Mouse (Mus musculus): Measurements from ENCODE around the gene Acp2. TPM values are rescaled to one million over a fixed set of nuclear protein-coding genes. Genes with fewer than 3 reads are reported as not detected.
"Not testable (repeated sequence)": the region's sequence is repeated elsewhere in the genome, so short reads cannot be mapped to it uniquely, and the experiment has no call there.

Acp2 gene
- polyA plus RNA-seq, 1 experiment from 2014 or later = 11.3 TPM

DNA sequence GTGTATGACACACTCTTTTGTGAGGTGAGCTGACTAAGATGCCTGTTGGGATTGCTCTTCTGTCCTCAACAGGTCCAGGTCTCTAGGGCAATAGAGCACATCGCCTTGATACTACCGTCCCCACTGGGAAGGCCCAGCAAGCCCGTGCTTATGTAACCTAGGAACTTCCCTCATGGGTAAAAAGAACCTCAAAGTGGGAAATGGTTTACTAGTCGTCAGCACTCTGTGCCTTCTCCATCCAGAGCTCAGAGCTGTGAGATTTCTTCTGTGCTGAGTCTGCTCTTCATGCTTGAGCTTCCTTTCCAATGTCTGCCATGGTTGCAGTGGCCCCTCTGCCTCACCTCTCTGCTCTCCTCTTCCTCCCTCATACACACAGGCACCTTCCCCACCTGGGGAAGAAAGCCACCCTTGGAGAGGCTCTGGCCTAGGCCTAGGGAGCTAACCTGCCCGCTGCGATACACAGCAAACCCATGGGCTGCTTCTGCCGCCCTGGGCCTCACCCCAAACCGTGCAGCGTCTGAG, 3.6 kb downstream of the Acp2 start:
- peak overlapping the region; percentile 29 for H3K27ac ChIP-seq (ENCODE audit: low read length)
- peaks cover 11% of the 10 kb centered on the region for H3K36me3 ChIP-seq (ENCODE audit: control insufficient read depth, insufficient read depth)
- peaks cover 11% of the 10 kb centered on the region for H3K4me1 ChIP-seq (ENCODE audit: control insufficient read depth, low read depth, low read length)
- ATAC-seq (ENCODE audit: low read depth) = no peak
- no peak overlapping the region for H3K9ac ChIP-seq (ENCODE audit: low read depth, low read length)
- H3K27me3 ChIP-seq (ENCODE audit: control insufficient read depth, insufficient read depth, low read depth, low read length) = no peaks in the 10 kb centered on the region
- H3K9me3 ChIP-seq (replicated peaks; ENCODE audit: control insufficient read depth, low read length) = no peaks in the 10 kb centered on the region
- WGBS (ENCODE audit: insufficient replicate concordance) = 59% methylated on average over 9 of the region's 9 CpGs
- H3K4me2 ChIP-seq (ENCODE audit: low read depth, low read length) = no peak overlapping the region
- H3K4me3 ChIP-seq (ENCODE audit: low read depth, low read length) = no peak overlapping the region

DNA sequence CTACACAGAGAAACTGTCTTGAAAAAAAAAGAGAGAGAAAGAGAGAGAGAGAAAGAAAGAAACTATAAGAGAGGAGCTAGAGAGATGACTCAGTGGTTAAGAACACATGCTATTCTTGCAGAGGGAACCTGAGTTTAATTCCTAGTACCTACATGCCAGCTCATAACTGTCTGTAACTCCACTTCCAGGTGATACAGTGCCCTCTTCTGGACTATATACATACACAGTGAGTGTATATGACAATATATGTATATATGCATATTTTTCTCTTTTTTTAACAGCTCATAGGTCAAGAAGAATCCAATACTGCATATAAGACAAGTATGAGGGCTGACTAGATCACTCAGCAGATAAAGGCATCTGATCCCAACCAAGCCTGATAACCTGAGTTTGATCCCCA, 10.6 kb downstream of the Acp2 start:
- no peaks in the 10 kb centered on the region for H3K9me3 ChIP-seq (replicated peaks; ENCODE audit: control insufficient read depth, low read length)
- H3K4me3 ChIP-seq (ENCODE audit: low read depth, low read length) = no peak overlapping the region
- peaks cover 5% of the 10 kb centered on the region for H3K36me3 ChIP-seq (ENCODE audit: control insufficient read depth, insufficient read depth)
- no peaks in the 10 kb centered on the region for H3K4me1 ChIP-seq (ENCODE audit: control insufficient read depth, low read depth, low read length)
- H3K27ac ChIP-seq (ENCODE audit: low read length) = no peak overlapping the region
- H3K27me3 ChIP-seq (ENCODE audit: control insufficient read depth, insufficient read depth, low read depth, low read length) = no peaks in the 10 kb centered on the region
- no peak overlapping the region for H3K9ac ChIP-seq (ENCODE audit: low read depth, low read length)
- no peak for ATAC-seq (ENCODE audit: low read depth)
- no peak overlapping the region for H3K4me2 ChIP-seq (ENCODE audit: low read depth, low read length)

DNA sequence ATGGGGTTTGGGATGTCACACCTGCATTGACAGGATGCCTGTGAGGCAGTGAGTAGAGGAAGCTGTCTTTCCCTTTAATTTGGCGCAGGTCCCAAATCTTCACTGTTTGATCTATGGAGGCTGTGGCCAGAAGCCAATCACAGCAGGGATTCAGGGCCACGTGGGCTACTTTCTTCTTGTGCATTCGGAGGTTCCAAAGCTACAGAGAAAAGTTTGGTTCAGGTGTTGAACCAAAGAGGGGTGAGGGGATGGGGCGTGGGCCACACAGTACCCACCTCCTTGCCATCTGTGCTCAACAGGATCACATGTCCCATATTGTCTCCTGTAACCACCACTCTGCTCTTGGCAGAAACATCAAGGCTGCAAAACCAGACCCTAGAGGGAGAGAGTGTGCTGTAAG, 14.3 kb downstream of the Acp2 start:
- H3K9me3 ChIP-seq (replicated peaks; ENCODE audit: control insufficient read depth, low read length) = no peaks in the 10 kb centered on the region
- no peak overlapping the region for H3K9ac ChIP-seq (ENCODE audit: low read depth, low read length)
- WGBS (ENCODE audit: insufficient replicate concordance) = 62% methylated on average over 4 of the region's 4 CpGs
- no peak overlapping the region for H3K4me3 ChIP-seq (ENCODE audit: low read depth, low read length)
- no peak overlapping the region for H3K27ac ChIP-seq (ENCODE audit: low read length)
- H3K4me2 ChIP-seq (ENCODE audit: low read depth, low read length) = no peak overlapping the region
- ATAC-seq (ENCODE audit: low read depth) = peak; percentile 35; the same call in 1 of the 2 replicates
- H3K4me1 ChIP-seq (ENCODE audit: control insufficient read depth, low read depth, low read length) = no peaks in the 10 kb centered on the region
- H3K36me3 ChIP-seq (ENCODE audit: control insufficient read depth, insufficient read depth) = peaks cover 3% of the 10 kb centered on the region; the same call in 1 of the 2 replicates
- H3K27me3 ChIP-seq (ENCODE audit: control insufficient read depth, insufficient read depth, low read depth, low read length) = no peaks in the 10 kb centered on the region

- Histone ChIP-seq H3K4me2 (ENCODE audit: low read depth, low read length) (no peak overlapping the region), H3K36me3 (ENCODE audit: control insufficient read depth, insufficient read depth) (no peaks in the 10 kb centered on the region), H3K4me1 (ENCODE audit: control insufficient read depth, low read depth, low read length) (no peaks in the 10 kb centered on the region), H3K27ac (ENCODE audit: low read length) (no peak overlapping the region), H3K4me3 (ENCODE audit: low read depth, low read length) (no peak overlapping the region), H3K9me3 (replicated peaks; ENCODE audit: control insufficient read depth, low read length) (no peaks in the 10 kb centered on the region), H3K9ac (ENCODE audit: low read depth, low read length) (no peak overlapping the region), H3K27me3 (ENCODE audit: control insufficient read depth, insufficient read depth, low read depth, low read length) (no peaks in the 10 kb centered on the region)
- 89% methylated on average over 3 of the region's 3 CpGs for WGBS (ENCODE audit: insufficient replicate concordance)
- no peak for ATAC-seq (ENCODE audit: low read depth)
These were observed 17.8 kb downstream of the Acp2 start for GRCm38 (mm10) chr2:91220501-91220900.

GRCm38 (mm10) chr2:91223614-91224013, 20.9 kb downstream of the Acp2 start:
- H3K9ac ChIP-seq (ENCODE audit: low read depth, low read length) = no peak overlapping the region
- no peaks in the 10 kb centered on the region for H3K9me3 ChIP-seq (replicated peaks; ENCODE audit: control insufficient read depth, low read length)
- no peak overlapping the region for H3K4me2 ChIP-seq (ENCODE audit: low read depth, low read length)
- ATAC-seq (ENCODE audit: low read depth) = no peak
- H3K27me3 ChIP-seq (ENCODE audit: control insufficient read depth, insufficient read depth, low read depth, low read length) = no peaks in the 10 kb centered on the region
- no peak overlapping the region for H3K27ac ChIP-seq (ENCODE audit: low read length)
- H3K36me3 ChIP-seq (ENCODE audit: control insufficient read depth, insufficient read depth) = no peaks in the 10 kb centered on the region
- H3K4me1 ChIP-seq (ENCODE audit: control insufficient read depth, low read depth, low read length) = no peaks in the 10 kb centered on the region
- WGBS (ENCODE audit: insufficient replicate concordance) = 74% methylated on average over 2 of the region's 2 CpGs
- no peak overlapping the region for H3K4me3 ChIP-seq (ENCODE audit: low read depth, low read length)

DNA sequence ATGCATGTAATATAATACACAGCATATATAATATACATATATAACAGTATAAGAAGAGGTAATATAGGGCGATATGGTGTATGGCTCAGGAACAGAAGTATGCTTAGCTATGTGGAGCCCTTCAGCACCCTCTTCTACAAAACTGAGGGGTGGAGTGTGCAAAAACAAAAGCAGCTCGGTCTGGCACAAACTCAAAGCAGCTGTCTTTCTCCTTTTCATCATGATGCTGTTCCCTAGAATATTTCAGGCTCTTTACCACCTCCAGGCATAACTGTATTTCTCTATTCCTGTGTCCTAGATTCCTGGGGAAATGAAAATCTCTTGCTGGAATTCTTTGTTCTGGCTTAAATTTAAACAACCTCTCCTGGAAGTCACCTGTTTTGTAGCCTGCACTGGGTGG, 27.1 kb downstream of the Acp2 start:
- no peak for ATAC-seq (ENCODE audit: low read depth)
- Histone ChIP-seq H3K4me1 (ENCODE audit: control insufficient read depth, low read depth, low read length) (no peaks in the 10 kb centered on the region), H3K36me3 (ENCODE audit: control insufficient read depth, insufficient read depth) (no peaks in the 10 kb centered on the region; the same call in 1 of the 2 replicates), H3K27me3 (ENCODE audit: control insufficient read depth, insufficient read depth, low read depth, low read length) (no peaks in the 10 kb centered on the region), H3K9ac (ENCODE audit: low read depth, low read length) (no peak overlapping the region), H3K9me3 (replicated peaks; ENCODE audit: control insufficient read depth, low read length) (no peaks in the 10 kb centered on the region), H3K4me2 (ENCODE audit: low read depth, low read length) (no peak overlapping the region), H3K27ac (ENCODE audit: low read length) (no peak overlapping the region), H3K4me3 (ENCODE audit: low read depth, low read length) (no peak overlapping the region)
- 65% methylated on average over 2 of the region's 2 CpGs for WGBS (ENCODE audit: insufficient replicate concordance)

- H3K27me3 ChIP-seq (ENCODE audit: control insufficient read depth, insufficient read depth, low read depth, low read length) = no peaks in the 10 kb centered on the region
- peaks cover 10% of the 10 kb centered on the region for H3K4me1 ChIP-seq (ENCODE audit: control insufficient read depth, low read depth, low read length)
- peak; percentile 99 for ATAC-seq (ENCODE audit: low read depth)
- no peaks in the 10 kb centered on the region for H3K9me3 ChIP-seq (replicated peaks; ENCODE audit: control insufficient read depth, low read length)
- WGBS (ENCODE audit: insufficient replicate concordance) = under 1% methylated on average over 48 of the region's 48 CpGs
- H3K4me3 ChIP-seq (ENCODE audit: low read depth, low read length) = peak within 1 kb of the TSS; percentile 72
- H3K9ac ChIP-seq (ENCODE audit: low read depth, low read length) = peak within 1 kb of the TSS; percentile 77
- peak within 1 kb of the TSS; percentile 99 for H3K4me2 ChIP-seq (ENCODE audit: low read depth, low read length)
- H3K36me3 ChIP-seq (ENCODE audit: control insufficient read depth, insufficient read depth) = no peaks in the 10 kb centered on the region; the same call in 1 of the 2 replicates
- peak within 1 kb of the TSS; percentile 95 for H3K27ac ChIP-seq (ENCODE audit: low read length)
These were observed 34.2 kb downstream of the Acp2 start, which contains the start of gene Ddb2 for GRCm38 (mm10) chr2:91236601-91237510. TSS of gene Ddb2 (minus strand) at chr2:91236982.

DNA sequence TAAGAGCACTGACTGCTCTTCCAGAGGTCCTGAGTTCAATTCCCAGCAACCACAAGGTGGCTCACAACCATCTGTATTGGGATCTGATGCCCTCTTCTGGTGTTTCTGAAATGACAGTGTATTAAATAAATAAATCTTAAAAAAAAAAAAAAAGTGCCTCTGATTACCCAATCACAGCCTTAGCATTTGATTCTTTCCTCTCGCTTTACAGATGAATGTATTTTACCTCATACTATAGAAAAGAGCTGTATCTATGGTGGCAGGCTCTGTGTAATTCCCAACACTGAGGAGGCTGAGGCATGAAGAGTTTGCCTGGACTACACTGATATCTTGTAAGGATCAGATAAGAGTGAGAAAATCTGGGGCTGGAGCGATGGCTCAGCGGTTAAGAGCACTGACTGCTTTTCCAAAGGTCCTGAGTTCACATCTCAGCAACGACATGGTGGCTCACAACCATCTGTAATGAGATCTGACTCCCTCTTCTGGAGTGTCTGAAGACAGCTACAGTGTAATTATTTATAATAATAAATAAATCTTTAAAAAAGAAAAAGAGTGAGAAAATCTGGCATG, 34.9 kb downstream of the Acp2 start:
- peak overlapping the region; percentile 95 for H3K27ac ChIP-seq (ENCODE audit: low read length)
- H3K4me1 ChIP-seq (ENCODE audit: control insufficient read depth, low read depth, low read length) = peaks cover 15% of the 10 kb centered on the region
- WGBS (ENCODE audit: insufficient replicate concordance) = 7% methylated on average over 4 of the region's 4 CpGs
- H3K27me3 ChIP-seq (ENCODE audit: control insufficient read depth, insufficient read depth, low read depth, low read length); H3K36me3 ChIP-seq (ENCODE audit: control insufficient read depth, insufficient read depth); H3K9me3 ChIP-seq (replicated peaks; ENCODE audit: control insufficient read depth, low read length): not testable (repeated sequence)
- peak overlapping the region; percentile 72 for H3K4me3 ChIP-seq (ENCODE audit: low read depth, low read length)
- peak; percentile 7; the same call in 1 of the 2 replicates for ATAC-seq (ENCODE audit: low read depth)
- H3K4me2 ChIP-seq (ENCODE audit: low read depth, low read length) = peak overlapping the region; percentile 99
- H3K9ac ChIP-seq (ENCODE audit: low read depth, low read length) = peak overlapping the region; percentile 77

DNA sequence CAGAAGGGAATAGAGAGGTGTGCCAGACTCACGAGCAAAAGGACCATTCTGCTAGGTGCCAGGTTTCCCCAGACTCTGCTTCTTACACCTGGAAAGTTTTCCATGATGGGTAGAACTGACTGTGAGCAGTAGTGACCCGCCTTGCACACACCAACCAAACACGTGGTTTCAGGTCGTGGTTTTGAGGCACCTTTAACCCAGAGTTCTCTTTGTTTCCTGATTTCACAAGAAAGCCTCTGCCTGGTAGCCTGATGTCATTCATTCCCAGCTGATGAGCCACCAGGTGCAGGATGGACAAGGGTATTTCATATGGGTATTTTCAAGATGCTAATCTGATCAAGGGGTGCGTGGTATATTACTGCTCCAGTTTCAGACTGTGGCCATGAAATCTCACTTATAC, 39.9 kb downstream of the Acp2 start:
- Histone ChIP-seq H3K9ac (ENCODE audit: low read depth, low read length) (no peak overlapping the region), H3K9me3 (replicated peaks; ENCODE audit: control insufficient read depth, low read length) (no peaks in the 10 kb centered on the region), H3K27ac (ENCODE audit: low read length) (peak overlapping the region; percentile 12; the same call in 1 of the 2 replicates), H3K4me2 (ENCODE audit: low read depth, low read length) (no peak overlapping the region), H3K36me3 (ENCODE audit: control insufficient read depth, insufficient read depth) (no peaks in the 10 kb centered on the region), H3K4me1 (ENCODE audit: control insufficient read depth, low read depth, low read length) (peaks cover 29% of the 10 kb centered on the region), H3K27me3 (ENCODE audit: control insufficient read depth, insufficient read depth, low read depth, low read length) (no peaks in the 10 kb centered on the region), H3K4me3 (ENCODE audit: low read depth, low read length) (no peak overlapping the region)
- ATAC-seq (ENCODE audit: low read depth) = peak; percentile 71
- 33% methylated on average over 5 of the region's 5 CpGs for WGBS (ENCODE audit: insufficient replicate concordance)
